Mouse (Mus musculus): Measurements from ENCODE around the gene Olfr901. TPM values are rescaled to one million over a fixed set of nuclear protein-coding genes. Genes with fewer than 3 reads are reported as not detected.
"Not testable (repeated sequence)": the region's sequence is repeated elsewhere in the genome, so short reads cannot be mapped to it uniquely, and the experiment has no call there.

Gene Olfr901
- polyA plus RNA-seq (2015; fragmentation: Nextera tagmentation; extraction: Ambion mirVana), result not detected in 2 replicates

GRCm38 (mm10) chr9:38429155-38429554, at the start of gene Olfr901:
Gene Olfr901, plus strand, starts transcription at chr9:38429455.
- no peak within 1 kb of the TSS for H3K9ac ChIP-seq
- no peaks in the 10 kb centered on the region for H3K27me3 ChIP-seq (replicated peaks)
- H3K4me1 ChIP-seq (replicated peaks), result no peaks in the 10 kb centered on the region
- no peaks in the 10 kb centered on the region for H3K36me3 ChIP-seq
- no peak within 1 kb of the TSS for H3K4me2 ChIP-seq (replicated peaks)
- ATAC-seq, result no peak
- 86% methylated on average over 1 of the region's 1 CpGs for WGBS
- no peak within 1 kb of the TSS for H3K4me3 ChIP-seq (replicated peaks)
- no peaks in the 10 kb centered on the region for H3K9me3 ChIP-seq
- no peak within 1 kb of the TSS for H3K27ac ChIP-seq

GRCm38 (mm10) chr9:38401398-38401797, 27.9 kb upstream of the Olfr901 start, which contains the start of gene Olfr147:
Gene Olfr147, plus strand, starts transcription at chr9:38401698.
- 85% methylated on average over 1 of the region's 1 CpGs for WGBS
- Histone ChIP-seq H3K9ac (no peak within 1 kb of the TSS), H3K4me3 (replicated peaks) (no peak within 1 kb of the TSS), H3K4me2 (replicated peaks) (no peak within 1 kb of the TSS), H3K36me3 (no peaks in the 10 kb centered on the region), H3K27ac (no peak within 1 kb of the TSS), H3K27me3 (replicated peaks) (no peaks in the 10 kb centered on the region), H3K9me3 (no peaks in the 10 kb centered on the region), H3K4me1 (replicated peaks) (no peaks in the 10 kb centered on the region)
- no peak for ATAC-seq

DNA sequence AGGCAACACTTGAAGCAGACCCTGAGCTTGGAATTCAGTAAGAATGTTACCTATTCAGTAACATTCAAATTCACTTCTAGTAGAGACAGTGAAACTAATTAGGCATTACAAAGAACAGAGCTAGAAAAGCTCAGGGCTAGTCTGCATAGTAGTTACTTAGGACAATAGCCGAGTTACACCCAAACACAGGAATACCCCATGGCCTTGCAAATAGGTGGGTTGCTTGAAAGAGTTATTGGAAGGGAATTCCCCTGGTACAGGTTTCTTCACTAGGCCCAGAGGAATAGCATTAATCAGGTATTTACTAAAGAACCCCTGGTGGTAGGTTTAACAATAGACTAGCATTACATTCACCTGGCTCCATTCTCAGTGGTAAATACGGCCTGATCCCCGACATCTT, 21.8 kb upstream of the Olfr901 start:
- WGBS, result 91% methylated on average over 3 of the region's 3 CpGs
- not testable (repeated sequence) for H3K27me3 ChIP-seq (replicated peaks); H3K9ac ChIP-seq; H3K27ac ChIP-seq; H3K9me3 ChIP-seq; H3K4me2 ChIP-seq (replicated peaks); H3K4me1 ChIP-seq (replicated peaks); H3K36me3 ChIP-seq; H3K4me3 ChIP-seq (replicated peaks); ATAC-seq

- H3K9ac ChIP-seq; H3K27me3 ChIP-seq (replicated peaks); H3K4me1 ChIP-seq (replicated peaks); H3K36me3 ChIP-seq; H3K4me3 ChIP-seq (replicated peaks); H3K27ac ChIP-seq; H3K4me2 ChIP-seq (replicated peaks); H3K9me3 ChIP-seq; ATAC-seq: not testable (repeated sequence)
- WGBS, result 88% methylated on average over 14 of the region's 14 CpGs
These were observed 15.8 kb upstream of the Olfr901 start for GRCm38 (mm10) chr9:38413502-38413901.

- H3K4me2 ChIP-seq (replicated peaks), result no peak overlapping the region
- no peak overlapping the region for H3K4me3 ChIP-seq (replicated peaks)
- H3K27ac ChIP-seq, result no peak overlapping the region
- no peaks in the 10 kb centered on the region for H3K4me1 ChIP-seq (replicated peaks)
- H3K36me3 ChIP-seq, result no peaks in the 10 kb centered on the region
- no peaks in the 10 kb centered on the region for H3K9me3 ChIP-seq
- ATAC-seq, result no peak
- H3K27me3 ChIP-seq (replicated peaks), result no peaks in the 10 kb centered on the region
- H3K9ac ChIP-seq, result no peak overlapping the region
These were observed 5.5 kb upstream of the Olfr901 start for GRCm38 (mm10) chr9:38423801-38424200.

DNA sequence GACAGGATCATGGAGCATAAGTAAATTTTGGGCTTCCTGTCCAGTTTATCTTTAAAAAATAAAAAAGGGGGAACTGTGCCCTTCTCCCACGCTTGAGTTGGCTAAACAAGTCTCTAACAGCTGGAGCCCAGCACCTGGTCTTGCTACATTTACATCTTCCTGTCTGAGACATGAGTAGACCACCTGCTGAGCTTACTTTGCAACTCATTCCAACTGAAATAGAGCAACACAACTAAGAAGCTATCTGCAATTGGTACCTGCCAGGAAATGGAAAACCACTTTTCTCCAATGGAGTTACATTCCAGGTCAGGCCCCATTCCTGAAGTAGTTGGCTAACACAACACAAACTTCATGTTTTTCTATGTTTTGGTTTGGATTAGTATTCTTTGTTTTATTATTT, 2.2 kb upstream of the Olfr901 start:
- Histone ChIP-seq H3K27me3 (replicated peaks) (no peaks in the 10 kb centered on the region), H3K9ac (no peak overlapping the region), H3K27ac (no peak overlapping the region), H3K9me3 (no peaks in the 10 kb centered on the region), H3K36me3 (no peaks in the 10 kb centered on the region), H3K4me2 (replicated peaks) (no peak overlapping the region), H3K4me3 (replicated peaks) (no peak overlapping the region), H3K4me1 (replicated peaks) (no peaks in the 10 kb centered on the region)
- ATAC-seq, result no peak
- WGBS, result 64% methylated on average over 1 of the region's 1 CpGs

DNA sequence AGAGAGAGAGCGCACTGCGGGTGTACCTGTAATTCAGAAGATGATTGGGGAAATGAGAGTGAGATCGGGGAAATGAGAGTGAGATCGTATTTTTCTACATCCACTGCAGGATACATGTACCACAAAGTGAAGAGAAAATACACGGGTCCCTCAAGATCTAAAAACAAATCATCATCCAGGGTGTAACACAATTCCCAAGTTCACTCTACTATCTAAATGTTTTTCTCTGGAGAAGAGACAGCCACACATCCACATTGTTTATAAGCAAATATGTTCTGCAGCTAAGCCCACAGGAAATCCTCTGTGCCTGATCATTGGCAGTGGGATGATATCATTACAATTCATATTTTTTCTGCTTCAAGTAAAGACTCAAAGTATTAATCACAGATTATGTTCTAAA, 18.1 kb downstream of the Olfr901 start, which contains the start of gene Olfr902:
Gene Olfr902 (plus strand): TSS at position 301 of the 400 bp plus-strand sequence.
- no peak within 1 kb of the TSS for H3K27ac ChIP-seq
- no peaks in the 10 kb centered on the region for H3K4me1 ChIP-seq (replicated peaks)
- no peak for ATAC-seq

GRCm38 (mm10) chr9:38462844-38463243, 33.6 kb downstream of the Olfr901 start, which contains the start of gene Olfr904:
Gene Olfr904, plus strand, starts transcription at chr9:38463144.
- no peak within 1 kb of the TSS for H3K27ac ChIP-seq
- no peak within 1 kb of the TSS for H3K9ac ChIP-seq
- no peaks in the 10 kb centered on the region for H3K4me1 ChIP-seq (replicated peaks)
- H3K36me3 ChIP-seq, result no peaks in the 10 kb centered on the region
- H3K4me3 ChIP-seq (replicated peaks), result no peak within 1 kb of the TSS
- H3K4me2 ChIP-seq (replicated peaks), result no peak within 1 kb of the TSS
- no peaks in the 10 kb centered on the region for H3K9me3 ChIP-seq
- H3K27me3 ChIP-seq (replicated peaks), result no peaks in the 10 kb centered on the region
- no peak for ATAC-seq

More for the DNA sequence above, 18.1 kb downstream of the Olfr901 start, which contains the start of gene Olfr902:
- Histone ChIP-seq H3K9me3 (no peaks in the 10 kb centered on the region), H3K9ac (no peak within 1 kb of the TSS), H3K4me3 (replicated peaks) (no peak within 1 kb of the TSS), H3K4me2 (replicated peaks) (no peak within 1 kb of the TSS), H3K36me3 (no peaks in the 10 kb centered on the region), H3K27me3 (replicated peaks) (no peaks in the 10 kb centered on the region)
- WGBS, result 85% methylated on average over 5 of the region's 5 CpGs

DNA sequence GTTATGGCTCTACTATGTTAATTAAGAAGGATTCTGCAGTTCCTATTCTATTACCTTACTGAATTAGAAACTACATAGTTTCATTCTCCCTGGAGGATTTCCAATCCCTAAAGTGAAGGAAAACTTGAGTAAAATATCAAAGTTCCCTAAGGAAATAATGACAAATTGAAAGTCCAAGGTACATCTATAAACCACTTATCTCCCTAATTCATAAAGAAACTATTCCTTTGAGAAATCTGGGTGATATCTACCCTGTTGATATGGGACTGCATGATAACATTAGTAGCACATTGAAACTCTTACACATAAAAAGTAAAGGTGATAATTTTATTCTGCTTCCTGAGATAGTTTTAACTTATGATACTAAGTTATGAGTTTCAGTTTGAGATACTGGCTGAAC, 41.6 kb downstream of the Olfr901 start, which contains the start of gene Olfr905:
Gene Olfr905 (plus strand): TSS at position 301 of the 400 bp plus-strand sequence.
- no peak within 1 kb of the TSS for H3K4me2 ChIP-seq (replicated peaks)
- H3K4me3 ChIP-seq (replicated peaks), result no peak within 1 kb of the TSS

More for the DNA sequence above, 41.6 kb downstream of the Olfr901 start, which contains the start of gene Olfr905:
- Histone ChIP-seq H3K27ac (no peak within 1 kb of the TSS), H3K9ac (no peak within 1 kb of the TSS), H3K4me1 (replicated peaks) (no peaks in the 10 kb centered on the region), H3K9me3 (no peaks in the 10 kb centered on the region), H3K27me3 (replicated peaks) (no peaks in the 10 kb centered on the region), H3K36me3 (no peaks in the 10 kb centered on the region)
- ATAC-seq, result no peak

Other genes with a start within 250 kb of the Olfr901 start
- gene Olfr891, start 248.6 kb upstream of the Olfr901 start, polyA plus RNA-seq (2015; fragmentation: Nextera tagmentation; extraction: Ambion mirVana), result not detected in 2 replicates
- not detected in 2 replicates for gene Olfr893, start 221.1 kb upstream of the Olfr901 start, polyA plus RNA-seq (2015; fragmentation: Nextera tagmentation; extraction: Ambion mirVana)
- not detected in 2 replicates for gene Olfr894, start 211.4 kb upstream of the Olfr901 start, polyA plus RNA-seq (2015; fragmentation: Nextera tagmentation; extraction: Ambion mirVana)
- gene Olfr143, start 176.7 kb upstream of the Olfr901 start, polyA plus RNA-seq (2015; fragmentation: Nextera tagmentation; extraction: Ambion mirVana), result not detected in 2 replicates
- not detected in 2 replicates for gene Olfr895, start 161.6 kb upstream of the Olfr901 start, polyA plus RNA-seq (2015; fragmentation: Nextera tagmentation; extraction: Ambion mirVana)
- gene Olfr896-ps1, start 138.3 kb upstream of the Olfr901 start, polyA plus RNA-seq (2015; fragmentation: Nextera tagmentation; extraction: Ambion mirVana), result not detected in 2 replicates
- not detected in 2 replicates for gene Olfr25, start 100.4 kb upstream of the Olfr901 start, polyA plus RNA-seq (2015; fragmentation: Nextera tagmentation; extraction: Ambion mirVana)
- not detected in 2 replicates for gene Olfr898, start 81.0 kb upstream of the Olfr901 start, polyA plus RNA-seq (2015; fragmentation: Nextera tagmentation; extraction: Ambion mirVana)
- not detected in 2 replicates for gene Olfr250, start 62.6 kb upstream of the Olfr901 start, polyA plus RNA-seq (2015; fragmentation: Nextera tagmentation; extraction: Ambion mirVana)
- gene Olfr251, start 52.4 kb upstream of the Olfr901 start, polyA plus RNA-seq (2015; fragmentation: Nextera tagmentation; extraction: Ambion mirVana), result not detected in 2 replicates
- not detected in 2 replicates for gene Olfr147, start 27.8 kb upstream of the Olfr901 start, polyA plus RNA-seq (2015; fragmentation: Nextera tagmentation; extraction: Ambion mirVana)
- not detected in 2 replicates for gene Olfr902, start 18.2 kb downstream of the Olfr901 start, polyA plus RNA-seq (2015; fragmentation: Nextera tagmentation; extraction: Ambion mirVana)
- gene Olfr904, start 33.7 kb downstream of the Olfr901 start, polyA plus RNA-seq (2015; fragmentation: Nextera tagmentation; extraction: Ambion mirVana), result not detected in 2 replicates
- not detected in 2 replicates for gene Olfr905, start 41.7 kb downstream of the Olfr901 start, polyA plus RNA-seq (2015; fragmentation: Nextera tagmentation; extraction: Ambion mirVana)
- not detected in 2 replicates for gene Olfr906, start 57.6 kb downstream of the Olfr901 start, polyA plus RNA-seq (2015; fragmentation: Nextera tagmentation; extraction: Ambion mirVana)
- not detected in 2 replicates for gene Olfr907, start 66.3 kb downstream of the Olfr901 start, polyA plus RNA-seq (2015; fragmentation: Nextera tagmentation; extraction: Ambion mirVana)
- gene Olfr911-ps1, start 92.1 kb downstream of the Olfr901 start, polyA plus RNA-seq (2015; fragmentation: Nextera tagmentation; extraction: Ambion mirVana), result not detected in 2 replicates
- not detected in 2 replicates for gene Olfr910, start 108.4 kb downstream of the Olfr901 start, polyA plus RNA-seq (2015; fragmentation: Nextera tagmentation; extraction: Ambion mirVana)
- gene Olfr912, start 150.7 kb downstream of the Olfr901 start, polyA plus RNA-seq (2015; fragmentation: Nextera tagmentation; extraction: Ambion mirVana), result not detected in 2 replicates
- gene Olfr913, start 163.3 kb downstream of the Olfr901 start, polyA plus RNA-seq (2015; fragmentation: Nextera tagmentation; extraction: Ambion mirVana), result not detected in 2 replicates
- gene Olfr914, start 175.6 kb downstream of the Olfr901 start, polyA plus RNA-seq (2015; fragmentation: Nextera tagmentation; extraction: Ambion mirVana), result not detected in 2 replicates
- gene Olfr916, start 230.4 kb downstream of the Olfr901 start, polyA plus RNA-seq (2015; fragmentation: Nextera tagmentation; extraction: Ambion mirVana), result not detected in 2 replicates
- not detected in 2 replicates for gene Olfr917, start 236.4 kb downstream of the Olfr901 start, polyA plus RNA-seq (2015; fragmentation: Nextera tagmentation; extraction: Ambion mirVana)
- gene Olfr918, start 245.1 kb downstream of the Olfr901 start, polyA plus RNA-seq (2015; fragmentation: Nextera tagmentation; extraction: Ambion mirVana), result not detected in 2 replicates